Mouse (Mus musculus) kidney, embryonic 16.5 days (tissue): ENCODE data around the gene Rpl7l1. TPM values are rescaled to one million over a fixed set of nuclear protein-coding genes. Genes with fewer than 3 reads are reported as not detected.

Experiments used
- ATAC-seq: fragments of 200-750 bp; cut with Nextera tagmentation; 2 replicates; pipeline ENCODE4 v1.8.0; 2017; ENCODE audit warnings: moderate TSS enrichment; ENCODE audit not compliant: low FRiP score, low TSS enrichment
- H3K27ac ChIP-seq: fragments of 300-500 bp; sonication (generic); 2 replicates; pipeline ENCODE4 v1.5.1; 2014; ENCODE audit warnings: low read length
- H3K27me3 ChIP-seq: fragments of 300-500 bp; sonication (generic); 2 replicates; pipeline ENCODE4 v1.6.1; 2014; ENCODE audit warnings: low read length, control low read depth, mixed read lengths; ENCODE audit not compliant: insufficient read depth
- H3K36me3 ChIP-seq: fragments of 300-500 bp; sonication (generic); 2 replicates; pipeline ENCODE4 v1.6.1; 2014; ENCODE audit warnings: low read length, control low read depth, mixed read lengths; ENCODE audit not compliant: insufficient read depth
- H3K4me1 ChIP-seq: fragments of 300-500 bp; sonication (generic); 2 replicates; pipeline ENCODE4 v1.6.1; 2014; ENCODE audit warnings: low read length, control low read depth, mixed read lengths; ENCODE audit not compliant: insufficient read depth
- H3K4me2 ChIP-seq: fragments of 300-500 bp; sonication (generic); replicated peaks from 2 replicates; pipeline ENCODE4 v1.6.1; 2014; ENCODE audit warnings: low read depth, low read length
- H3K4me3 ChIP-seq: fragments of 300-500 bp; sonication (generic); 2 replicates; pipeline ENCODE4 v1.5.1; 2014; ENCODE audit warnings: mild to moderate bottlenecking, low read length
- H3K9ac ChIP-seq: fragments of 300-500 bp; sonication (generic); replicated peaks from 2 replicates; pipeline ENCODE4 v1.6.1; 2014; ENCODE audit warnings: low read length
- H3K9me3 ChIP-seq: fragments of 300-500 bp; sonication (generic); 2 replicates; pipeline ENCODE4 v1.6.1; 2016; ENCODE audit warnings: low read length, control low read depth
- WGBS: fragments of 180-500 bp; shearing (Covaris S2); extraction: QIAGEN DNeasy Blood & Tissue Kit; methylation state at CpG from one replicate; pipeline ENCODE4 v1.1.7; 2014; 5-methylcytosine and 5-hydroxymethylcytosine counted together
- polyA plus RNA-seq: library from polyadenylated mRNA; unstranded; fragments of >200 nt; fragmentation: Nextera tagmentation; extraction: Ambion mirVana; gene quantifications from 2 replicates; pipeline ENCODE4 v1.2.1, GENCODE M21; 2015

Rpl7l1 gene
- polyA plus RNA-seq, result 165 and 173 TPM in 2 replicates

DNA sequence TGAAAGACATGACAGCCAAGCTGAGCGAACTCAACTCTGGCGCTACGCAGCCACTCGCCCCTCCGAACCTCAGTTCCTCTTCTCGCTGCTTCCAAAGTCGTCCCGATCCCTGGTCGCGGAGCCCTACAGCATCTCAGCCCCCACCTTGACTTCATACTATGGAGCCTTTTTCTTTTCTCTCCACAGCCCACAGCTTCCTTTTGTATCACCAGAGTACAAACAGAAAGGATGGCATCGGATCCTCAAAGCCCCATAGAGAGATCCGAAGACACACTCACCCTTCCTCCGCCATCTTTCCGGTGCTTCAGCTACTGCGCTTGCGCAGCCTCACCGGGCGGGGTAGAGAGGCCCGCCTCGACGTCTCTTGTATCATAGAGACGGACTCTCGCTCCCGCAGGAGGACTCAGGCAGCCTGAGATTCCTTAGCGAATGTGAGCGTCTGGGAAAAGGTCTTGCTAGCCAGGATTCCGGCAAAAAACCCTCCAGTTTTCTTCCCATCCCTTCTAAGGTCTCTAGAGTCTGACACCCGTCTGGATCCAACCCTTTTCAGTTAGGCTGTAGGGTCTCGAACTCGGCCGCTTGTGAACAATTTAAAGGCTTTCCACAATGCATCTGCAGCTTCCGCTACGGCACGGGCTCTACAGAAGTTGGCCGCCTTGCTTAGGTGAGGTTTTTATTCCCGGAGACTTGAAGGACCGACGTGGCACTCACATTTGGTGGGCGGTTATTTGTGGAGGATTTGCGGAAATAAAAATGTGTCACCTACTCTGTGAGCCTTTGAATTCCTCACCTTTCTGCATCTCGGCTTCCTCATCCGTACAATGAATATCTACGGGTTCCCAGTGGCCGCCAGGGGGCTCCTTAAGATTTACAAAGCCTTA is at the start of gene Rpl7l1:
Gene Rpl7l1 (minus strand): TSS at position 332 of the 881 bp plus-strand sequence.
- Histone ChIP-seq H3K4me2 (peak within 1 kb of the TSS; percentile 61), H3K4me3 (peak within 1 kb of the TSS; percentile 75), H3K27ac (peak within 1 kb of the TSS; percentile 92), H3K9me3 (no peaks in the 10 kb centered on the region), H3K27me3 (no peaks in the 10 kb centered on the region), H3K9ac (peak within 1 kb of the TSS; percentile 84), H3K36me3 (peaks cover 32% of the 10 kb centered on the region), H3K4me1 (peaks cover 11% of the 10 kb centered on the region)
- peak; percentile 96 for ATAC-seq
- 1% methylated on average over 44 of the region's 44 CpGs for WGBS

GRCm38 (mm10) chr17:46829856-46830535 is 47.5 kb upstream of the Rpl7l1 start:
- WGBS, result 87% methylated on average over 11 of the region's 11 CpGs
- Histone ChIP-seq H3K9me3 (no peaks in the 10 kb centered on the region), H3K36me3 (peaks cover 20% of the 10 kb centered on the region), H3K27me3 (no peaks in the 10 kb centered on the region), H3K27ac (no peak overlapping the region), H3K9ac (no peak overlapping the region), H3K4me1 (peaks cover 14% of the 10 kb centered on the region), H3K4me2 (no peak overlapping the region), H3K4me3 (no peak overlapping the region)
- ATAC-seq, result no peak

GRCm38 (mm10) chr17:46828935-46829334 is 46.5 kb upstream of the Rpl7l1 start:
- no peak for ATAC-seq
- H3K4me2 ChIP-seq, result no peak overlapping the region
- 94% methylated on average over 3 of the region's 3 CpGs for WGBS
- no peak overlapping the region for H3K27ac ChIP-seq
- peaks cover 29% of the 10 kb centered on the region for H3K36me3 ChIP-seq
- H3K9ac ChIP-seq, result no peak overlapping the region
- no peak overlapping the region for H3K4me3 ChIP-seq
- H3K9me3 ChIP-seq, result no peaks in the 10 kb centered on the region
- H3K4me1 ChIP-seq, result peaks cover 14% of the 10 kb centered on the region
- no peaks in the 10 kb centered on the region for H3K27me3 ChIP-seq

DNA sequence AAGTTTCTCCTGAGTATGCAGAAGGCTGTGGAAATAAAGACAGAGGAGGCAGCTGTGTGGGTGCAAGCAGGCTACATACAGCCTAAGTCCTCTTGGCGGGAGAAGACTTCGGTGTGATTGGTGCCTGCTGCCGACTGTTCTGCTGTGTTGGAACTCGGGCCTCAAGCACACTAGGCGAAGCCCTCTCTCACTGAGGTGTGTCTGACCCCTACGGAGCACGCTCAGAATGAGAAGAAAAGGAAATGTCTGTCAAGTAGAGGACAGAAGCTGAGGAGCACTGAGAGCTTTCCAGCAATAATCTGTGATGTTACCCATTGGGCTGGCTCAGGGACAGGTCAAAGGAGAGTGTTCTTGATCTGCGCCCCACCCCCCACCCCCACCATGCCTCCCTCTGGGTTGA is 40.6 kb upstream of the Rpl7l1 start:
- Histone ChIP-seq H3K4me2 (no peak overlapping the region), H3K4me1 (no peaks in the 10 kb centered on the region), H3K27ac (no peak overlapping the region), H3K27me3 (no peaks in the 10 kb centered on the region), H3K36me3 (peaks cover 36% of the 10 kb centered on the region), H3K9me3 (no peaks in the 10 kb centered on the region), H3K9ac (no peak overlapping the region), H3K4me3 (no peak overlapping the region)
- 91% methylated on average over 8 of the region's 8 CpGs for WGBS
- ATAC-seq, result no peak

DNA sequence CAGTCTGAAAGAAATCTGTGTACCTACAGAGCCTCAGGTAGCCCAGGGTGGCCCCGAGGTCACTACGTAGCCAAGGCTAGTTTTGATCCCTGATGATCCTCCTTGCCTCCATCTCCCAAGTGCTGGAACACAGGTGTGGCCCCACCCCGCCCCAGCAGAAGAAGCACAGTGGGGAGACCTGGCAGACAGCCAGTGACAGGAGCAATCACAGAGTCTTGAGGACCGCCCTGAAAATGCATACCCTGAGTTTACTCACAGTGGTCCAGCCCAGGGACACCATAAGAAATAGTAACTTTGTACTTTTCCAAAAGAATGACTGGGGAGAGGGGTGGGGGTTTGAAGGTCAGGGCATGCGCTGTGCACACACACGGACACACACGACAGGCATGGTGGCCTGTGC is 38.2 kb upstream of the Rpl7l1 start:
- H3K4me1 ChIP-seq, result no peaks in the 10 kb centered on the region
- H3K9ac ChIP-seq, result no peak overlapping the region
- WGBS, result 92% methylated on average over 7 of the region's 7 CpGs
- H3K4me3 ChIP-seq, result no peak overlapping the region
- H3K4me2 ChIP-seq, result no peak overlapping the region
- ATAC-seq, result no peak
- no peak overlapping the region for H3K27ac ChIP-seq
- H3K36me3 ChIP-seq, result peaks cover 37% of the 10 kb centered on the region
- no peaks in the 10 kb centered on the region for H3K27me3 ChIP-seq
- no peaks in the 10 kb centered on the region for H3K9me3 ChIP-seq

- Histone ChIP-seq H3K9ac (no peak overlapping the region), H3K36me3 (peaks cover 17% of the 10 kb centered on the region; the same call in 1 of the 2 replicates), H3K9me3 (no peaks in the 10 kb centered on the region), H3K27me3 (no peaks in the 10 kb centered on the region), H3K4me2 (no peak overlapping the region), H3K27ac (no peak overlapping the region), H3K4me1 (no peaks in the 10 kb centered on the region), H3K4me3 (no peak overlapping the region)
- 91% methylated on average over 12 of the region's 12 CpGs for WGBS
- no peak for ATAC-seq
Measured at GRCm38 (mm10) chr17:46817734-46818158, 35.3 kb upstream of the Rpl7l1 start.

DNA sequence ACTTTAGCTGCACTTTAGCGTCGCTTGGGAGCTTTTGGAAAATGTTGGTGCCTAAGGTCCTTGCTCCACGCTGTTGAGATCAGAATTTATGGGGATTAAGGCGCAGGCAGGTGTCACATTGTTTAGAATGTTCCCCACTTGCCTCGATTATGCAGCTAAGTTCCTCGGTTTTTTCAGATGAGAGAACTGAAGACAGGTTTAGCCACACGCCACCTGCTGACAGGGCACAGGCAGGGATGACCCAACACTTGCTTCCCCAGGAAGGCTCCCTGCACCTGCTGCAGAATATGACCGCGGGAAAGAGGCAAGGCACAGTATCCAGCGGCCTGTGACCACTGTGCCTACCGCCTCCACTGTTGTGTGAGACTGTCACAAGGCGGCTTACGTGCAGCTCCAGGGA is 33.8 kb upstream of the Rpl7l1 start:
- ATAC-seq, result 0 out of 2 replicates have a peak, but pooled peaks have one; percentile 23
- Histone ChIP-seq H3K9ac (no peak overlapping the region), H3K4me1 (no peaks in the 10 kb centered on the region), H3K4me2 (no peak overlapping the region), H3K27me3 (no peaks in the 10 kb centered on the region), H3K27ac (no peak overlapping the region), H3K9me3 (no peaks in the 10 kb centered on the region), H3K36me3 (peaks cover 21% of the 10 kb centered on the region; the same call in 1 of the 2 replicates), H3K4me3 (no peak overlapping the region)
- WGBS, result 62% methylated on average over 13 of the region's 13 CpGs

DNA sequence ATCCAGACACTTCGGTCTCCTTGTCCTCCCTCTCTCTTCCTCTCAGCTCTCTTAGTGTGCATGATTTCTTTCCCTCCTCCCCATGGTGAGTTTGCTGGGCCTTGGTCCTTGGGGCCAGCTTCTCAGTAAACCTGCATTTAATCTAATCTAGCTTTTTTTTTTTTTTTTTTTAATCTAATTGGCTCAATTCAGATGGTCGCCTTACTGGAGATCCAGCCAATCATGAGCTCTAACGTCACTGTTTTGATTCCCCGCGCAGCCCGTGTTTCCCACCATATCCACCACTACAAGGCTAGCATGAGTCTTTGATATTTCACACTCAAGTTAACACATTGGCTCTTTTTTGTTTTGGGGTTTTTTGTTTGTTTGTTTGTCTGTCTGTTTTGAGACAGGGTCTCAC is 32.0 kb upstream of the Rpl7l1 start:
- H3K4me3 ChIP-seq, result no peak overlapping the region
- 96% methylated on average over 6 of the region's 6 CpGs for WGBS
- no peak overlapping the region for H3K27ac ChIP-seq
- H3K4me2 ChIP-seq, result no peak overlapping the region
- no peaks in the 10 kb centered on the region for H3K27me3 ChIP-seq
- H3K36me3 ChIP-seq, result peaks cover 18% of the 10 kb centered on the region; the same call in 1 of the 2 replicates
- H3K9me3 ChIP-seq, result no peaks in the 10 kb centered on the region
- no peaks in the 10 kb centered on the region for H3K4me1 ChIP-seq
- H3K9ac ChIP-seq, result no peak overlapping the region
- ATAC-seq, result no peak

- no peaks in the 10 kb centered on the region for H3K4me1 ChIP-seq
- H3K9me3 ChIP-seq, result no peaks in the 10 kb centered on the region
- no peak overlapping the region for H3K4me3 ChIP-seq
- H3K27ac ChIP-seq, result no peak overlapping the region
- H3K36me3 ChIP-seq, result peaks cover 23% of the 10 kb centered on the region
- no peak overlapping the region for H3K4me2 ChIP-seq
- H3K9ac ChIP-seq, result no peak overlapping the region
- 76% methylated on average over 8 of the region's 8 CpGs for WGBS
- H3K27me3 ChIP-seq, result no peaks in the 10 kb centered on the region
- no peak for ATAC-seq
Measured at GRCm38 (mm10) chr17:46813637-46814036, 31.2 kb upstream of the Rpl7l1 start.

GRCm38 (mm10) chr17:46812442-46812841 is 30.0 kb upstream of the Rpl7l1 start:
- no peak overlapping the region for H3K27ac ChIP-seq
- H3K9me3 ChIP-seq, result no peaks in the 10 kb centered on the region
- no peaks in the 10 kb centered on the region for H3K27me3 ChIP-seq
- H3K9ac ChIP-seq, result no peak overlapping the region
- no peak overlapping the region for H3K4me3 ChIP-seq
- ATAC-seq, result no peak
- H3K4me1 ChIP-seq, result no peaks in the 10 kb centered on the region
- H3K4me2 ChIP-seq, result no peak overlapping the region
- H3K36me3 ChIP-seq, result peaks cover 22% of the 10 kb centered on the region
- 71% methylated on average over 1 of the region's 1 CpGs for WGBS
